9 mouse cellular contexts compared by ENCODE assay signal in the genomic region with DNA sequence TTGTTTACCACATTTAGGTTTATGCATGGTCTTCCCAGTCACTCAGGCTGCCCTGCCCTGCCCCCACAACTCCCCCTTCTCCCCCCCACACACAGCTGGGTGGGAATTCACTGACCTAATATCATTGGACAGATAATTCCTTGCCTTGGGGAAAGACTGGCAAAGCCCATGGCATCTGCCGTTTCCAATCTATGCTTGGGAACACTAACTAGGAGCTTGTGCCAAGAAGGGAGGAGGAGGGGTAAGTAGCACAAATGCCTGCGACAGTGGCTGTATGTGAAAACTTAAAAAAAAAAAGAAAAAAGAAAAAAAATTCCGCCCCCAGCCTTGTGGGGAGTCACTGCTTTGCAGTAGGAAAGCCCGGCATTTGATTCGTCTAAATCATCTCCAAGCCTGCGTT. TPM values are rescaled to one million over a fixed set of nuclear protein-coding genes. Genes with fewer than 3 reads are reported as not detected.
DNase-seq lines count a peak whose midpoint lies in the region; ATAC-seq and TF ChIP-seq lines count a peak whose summit lies in the region.
"Had no signal": no experiment of that assay in that cellular context is flagged by ENCODE, and none has a peak within 500 bp of the region (broad histone marks: within the 10 kb centered on the region; RNA-seq: fewer than 3 reads in every experiment).

No protein-coding gene starts in this region.

- H3K4me1 ChIP-seq in lung, embryonic 16.5 days (replicated peaks; ENCODE audit: control insufficient read depth, insufficient read depth, low read length): 0 out of 2 replicates have a peak, but pooled peaks cover 4% of the 10 kb centered on the region
- H3K4me1 ChIP-seq in embryonic facial prominence, embryonic 14.5 days (ENCODE audit: control insufficient read depth, insufficient read depth, low read length): no peaks in the 10 kb centered on the region; the same call in 1 of the 2 replicates
- peaks cover 63% of the 10 kb centered on the region for H3K4me1 ChIP-seq in hindbrain, embryonic 15.5 days (replicated peaks)
- H3K4me1 ChIP-seq in olfactory bulb, adult 2 months (ENCODE audit: control insufficient read depth, insufficient read depth, low read length): peaks cover 20% of the 10 kb centered on the region
- H3K4me1 ChIP-seq: lung, embryonic 15.5 days had no signal

- no peak overlapping the region for H3K9ac ChIP-seq in lung, embryonic 16.5 days (ENCODE audit: low read length)
- no peak overlapping the region for H3K9ac ChIP-seq in embryonic facial prominence, embryonic 14.5 days (ENCODE audit: low read depth, low read length)
- no peak overlapping the region for H3K9ac ChIP-seq in hindbrain, embryonic 15.5 days
- H3K9ac ChIP-seq: lung, embryonic 15.5 days had no signal

- no peaks in the 10 kb centered on the region for H3K9me3 ChIP-seq in lung, embryonic 16.5 days (ENCODE audit: control insufficient read depth, low read length)
- H3K9me3 ChIP-seq in embryonic facial prominence, embryonic 14.5 days (ENCODE audit: control insufficient read depth, low read length): no peaks in the 10 kb centered on the region
- H3K9me3 ChIP-seq in hindbrain, embryonic 15.5 days: no peaks in the 10 kb centered on the region
- H3K9me3 ChIP-seq: lung, embryonic 15.5 days had no signal

- TF ChIP-seq CTCF in olfactory bulb, adult 2 months (IDR thresholded peaks at IDR 0.05; ENCODE audit: insufficient read depth, low read depth, low read length): no peak

- 0 out of 2 replicates have a peak, but pooled peaks have one; percentile 51 for ATAC-seq in lung, embryonic 16.5 days (ENCODE audit: low read depth)
- ATAC-seq in embryonic facial prominence, embryonic 14.5 days (ENCODE audit: low read depth): 0 out of 2 replicates have a peak, but pooled peaks have one; percentile 12
- ATAC-seq in hindbrain, embryonic 15.5 days (ENCODE audit: low FRiP score, low read depth): peak; percentile 40; the same call in 1 of the 2 replicates

- no peak overlapping the region for H3K4me3 ChIP-seq in lung, embryonic 16.5 days (ENCODE audit: low read length)
- no peak overlapping the region for H3K4me3 ChIP-seq in embryonic facial prominence, embryonic 14.5 days (ENCODE audit: low read depth, low read length)
- H3K4me3 ChIP-seq in hindbrain, embryonic 15.5 days: no peak overlapping the region
- no peak overlapping the region for H3K4me3 ChIP-seq in olfactory bulb, adult 2 months (ENCODE audit: insufficient read depth, low read depth, low read length)
- H3K4me3 ChIP-seq: lung, embryonic 15.5 days had no signal

- no peak for DNase-seq in lung, postnatal 36 days
- DNase-seq in embryonic facial prominence, embryonic 14.5 days (ENCODE audit: low spot score): peak; percentile 77
- no peak for DNase-seq in adrenal gland, adult 18-20 months (ENCODE audit: low spot score in 2 of 2)
- no peak for DNase-seq in spleen, postnatal 10 days (ENCODE audit: low spot score in 2 of 2)
- no peak for DNase-seq in thymus, postnatal 14 days

- H3K36me3 ChIP-seq in lung, embryonic 16.5 days (ENCODE audit: control insufficient read depth, insufficient read depth, low read length): 0 out of 2 replicates have a peak, but pooled peaks cover 2% of the 10 kb centered on the region
- peaks cover 10% of the 10 kb centered on the region for H3K36me3 ChIP-seq in embryonic facial prominence, embryonic 14.5 days (ENCODE audit: control insufficient read depth, insufficient read depth, low read length)
- no peaks in the 10 kb centered on the region for H3K36me3 ChIP-seq in hindbrain, embryonic 15.5 days

- no peak overlapping the region for H3K4me2 ChIP-seq in lung, embryonic 16.5 days (ENCODE audit: low read depth, low read length)
- no peak overlapping the region for H3K4me2 ChIP-seq in embryonic facial prominence, embryonic 14.5 days (ENCODE audit: low read depth, low read length)
- H3K4me2 ChIP-seq in hindbrain, embryonic 15.5 days: no peak overlapping the region
- H3K4me2 ChIP-seq: lung, embryonic 15.5 days had no signal

- no peak overlapping the region for H3K27ac ChIP-seq in lung, embryonic 16.5 days (ENCODE audit: low read length)
- no peak overlapping the region for H3K27ac ChIP-seq in embryonic facial prominence, embryonic 14.5 days (replicated peaks; ENCODE audit: low read depth, low read length)
- H3K27ac ChIP-seq in hindbrain, embryonic 15.5 days (replicated peaks): peak overlapping the region; percentile 49
- H3K27ac ChIP-seq in olfactory bulb, adult 2 months (ENCODE audit: insufficient read depth, low read depth, low read length): peak overlapping the region; percentile 21; the same call in 1 of the 2 replicates
- H3K27ac ChIP-seq: lung, embryonic 15.5 days had no signal

- WGBS in lung, embryonic 16.5 days: 50% methylated on average over 6 of the region's 6 CpGs
- WGBS in embryonic facial prominence, embryonic 14.5 days: 38% methylated on average over 6 of the region's 6 CpGs
- WGBS in hindbrain, embryonic 15.5 days: 24% methylated on average over 6 of the region's 6 CpGs
- WGBS in olfactory bulb, adult 2 months: 14% methylated on average over 6 of the region's 6 CpGs

- TF ChIP-seq POLR2A in olfactory bulb, adult 2 months (IDR thresholded peaks at IDR 0.05; ENCODE audit: insufficient read depth, low read depth, low read length): no peak

- H3K27me3 ChIP-seq in lung, embryonic 16.5 days (ENCODE audit: control insufficient read depth, insufficient read depth, low read depth, low read length): no peaks in the 10 kb centered on the region
- no peaks in the 10 kb centered on the region for H3K27me3 ChIP-seq in embryonic facial prominence, embryonic 14.5 days (replicated peaks; ENCODE audit: control insufficient read depth, insufficient read depth, low read length)
- H3K27me3 ChIP-seq in hindbrain, embryonic 15.5 days: no peaks in the 10 kb centered on the region
- H3K27me3 ChIP-seq: lung, embryonic 15.5 days had no signal

RNA-seq across cellular contexts. Expression of a gene that starts 56.4 kb away (rescaled TPM):
- polyA plus RNA-seq in lung, embryonic 16.5 days (2015; fragmentation: Nextera tagmentation; extraction: Ambion mirVana): 175 and 182 TPM in 2 replicates
- 106 and 119 TPM in 2 replicates for polyA plus RNA-seq in embryonic facial prominence, embryonic 14.5 days (2014; fragmentation: Nextera tagmentation; extraction: Ambion mirVana)
- polyA plus RNA-seq in hindbrain, embryonic 15.5 days (2015; fragmentation: Nextera tagmentation; extraction: Ambion mirVana): 23.9 and 28.5 TPM in 2 replicates
- not detected in 2 replicates for polyA plus RNA-seq in olfactory bulb, adult 2 months (2012; ENCODE audit: insufficient read depth, insufficient read length, low replicate concordance, missing spikeins)
- total RNA-seq in adrenal gland, adult 18-20 months (2021): 100 to 1,000 TPM; 294 to 308 TPM

RNA-seq across cellular contexts. Expression of a gene that starts 57.4 kb away (rescaled TPM):
- 75.4 and 78.4 TPM in 2 replicates for polyA plus RNA-seq in lung, embryonic 16.5 days (2015; fragmentation: Nextera tagmentation; extraction: Ambion mirVana)
- polyA plus RNA-seq in embryonic facial prominence, embryonic 14.5 days (2014; fragmentation: Nextera tagmentation; extraction: Ambion mirVana): 63.0 and 69.5 TPM in 2 replicates
- 61.6 and 65.0 TPM in 2 replicates for polyA plus RNA-seq in hindbrain, embryonic 15.5 days (2015; fragmentation: Nextera tagmentation; extraction: Ambion mirVana)
- polyA plus RNA-seq in olfactory bulb, adult 2 months (2012; ENCODE audit: insufficient read depth, insufficient read length, low replicate concordance, missing spikeins): not detected in 2 replicates
- 10 to 100 TPM; 53.0 to 60.3 TPM for total RNA-seq in adrenal gland, adult 18-20 months (2021)

Comparison
In these comparisons a context has a peak if more than half of its experiments do, and no peak if none do; other contexts are left out.
1. H3K27ac ChIP-seq: peak in hindbrain, embryonic 15.5 days (single experiment) and olfactory bulb, adult 2 months (single experiment); none in lung, embryonic 16.5 days (single experiment) and embryonic facial prominence, embryonic 14.5 days (single experiment).
2. RNA of a gene that starts 57.4 kb away (polyA plus RNA-seq): 75.4 to 78.4 TPM in lung, embryonic 16.5 days, 61.6 to 65.0 TPM in hindbrain, embryonic 15.5 days and 63.0 to 69.5 TPM in embryonic facial prominence, embryonic 14.5 days; not detected in olfactory bulb, adult 2 months; every median in the first group is over 10 times any median in the second.
3. Peak in every context shown above with its lines, with median percentiles within 50 percentile points of each other: ATAC-seq.